Mouse (Mus musculus): ENCODE measurements around the gene Tmem62.
"Not testable (repeated sequence)": the region's sequence is repeated elsewhere in the genome, so short reads cannot be mapped to it uniquely, and the experiment has no call there.

Tmem62 gene

DNA sequence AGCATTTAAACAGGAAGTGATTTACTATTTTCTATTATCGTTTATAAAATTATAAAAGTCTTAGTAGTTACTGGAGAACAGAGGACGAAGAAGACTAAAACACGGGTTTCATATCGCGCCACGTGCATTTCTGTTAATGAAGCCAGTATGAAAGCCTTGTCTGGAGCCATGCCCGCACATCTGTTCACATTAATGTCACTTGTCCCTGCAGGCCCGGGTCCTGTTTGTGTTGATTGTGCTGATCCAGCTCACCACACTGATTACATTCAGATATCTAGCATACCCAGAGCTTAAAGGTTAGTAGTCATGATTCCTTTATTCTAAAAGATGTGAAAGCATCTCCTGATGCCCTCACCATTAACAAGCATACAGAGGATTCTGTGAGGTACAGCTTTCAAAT is 22.0 kb downstream of the Tmem62 start:
- no peak for DNase-seq

DNA sequence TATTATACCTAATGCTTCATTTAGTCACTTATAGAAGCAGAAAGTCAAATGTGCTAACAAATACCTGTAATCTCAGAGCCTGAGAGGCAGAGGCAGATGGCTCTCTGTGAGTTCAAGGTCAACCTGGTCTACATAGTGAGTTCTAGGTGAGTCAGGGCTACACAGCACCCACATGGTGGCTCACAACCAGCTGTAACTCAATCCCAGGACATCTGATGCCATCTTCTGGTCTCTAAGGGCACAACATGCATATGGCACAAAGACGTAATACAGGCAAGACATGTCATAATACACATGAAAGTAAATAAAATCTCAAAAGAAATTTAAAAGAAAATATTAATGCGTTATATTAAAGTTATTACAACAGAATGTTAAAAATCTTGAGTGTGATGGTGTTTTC is 26.8 kb downstream of the Tmem62 start:
- DNase-seq: no peak

DNA sequence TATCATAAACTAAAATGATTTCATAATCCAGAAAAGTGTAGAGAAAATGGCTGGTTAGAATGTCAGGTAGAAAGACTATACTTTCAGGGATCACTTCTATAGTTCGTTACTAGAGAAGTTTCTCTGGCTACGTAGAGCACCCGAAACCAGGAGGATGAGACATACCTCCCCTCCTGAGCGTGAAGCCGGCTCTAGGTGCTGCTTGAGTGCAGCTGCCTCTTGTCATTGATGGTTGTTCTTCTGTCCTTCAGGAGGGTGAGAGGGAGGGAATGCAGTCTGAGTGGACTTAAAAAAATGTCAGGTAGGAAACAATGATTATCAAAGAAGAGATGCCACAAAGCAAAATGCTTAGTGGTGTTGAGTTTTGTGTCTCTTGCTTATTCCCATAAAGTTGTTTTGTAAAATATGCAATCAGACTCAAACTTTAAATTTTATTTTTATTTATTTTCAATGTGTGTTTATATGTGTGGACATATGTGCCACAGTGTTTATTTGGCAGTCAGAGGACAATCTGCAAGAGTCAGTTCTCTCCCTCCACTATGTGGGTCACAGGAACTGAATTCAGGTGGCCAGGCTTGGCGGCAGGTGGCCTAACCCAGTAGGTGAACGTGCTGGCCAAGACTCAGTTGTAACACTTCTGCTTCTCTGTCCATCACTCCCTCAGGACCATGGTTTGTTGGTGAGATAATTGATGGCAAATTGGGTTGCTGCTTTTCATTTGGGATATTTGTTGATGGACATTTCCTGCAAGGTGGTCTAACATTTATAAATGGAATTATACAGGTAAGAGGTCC is 27.4 kb downstream of the Tmem62 start:
- no peak for DNase-seq

DNA sequence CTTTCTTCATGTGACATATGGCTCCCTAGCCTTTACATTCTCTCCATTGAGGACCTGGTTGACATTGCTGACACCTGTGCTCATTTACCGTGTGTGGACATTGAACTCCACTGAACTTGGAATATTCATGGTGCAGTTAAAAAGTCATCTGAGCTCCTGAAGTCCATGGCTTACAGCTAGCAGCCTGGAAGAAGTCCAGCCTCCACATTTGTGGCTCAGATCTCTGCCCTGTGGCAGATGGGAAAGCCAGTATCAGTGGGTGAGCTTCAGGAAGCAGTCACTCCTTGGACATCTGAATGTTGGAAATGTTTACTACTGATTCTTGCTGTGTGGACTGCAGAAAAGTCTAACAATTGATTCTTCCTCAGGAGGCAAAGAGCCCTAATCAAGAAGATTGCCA is 30.2 kb downstream of the Tmem62 start:
- DNase-seq: no peak

DNA sequence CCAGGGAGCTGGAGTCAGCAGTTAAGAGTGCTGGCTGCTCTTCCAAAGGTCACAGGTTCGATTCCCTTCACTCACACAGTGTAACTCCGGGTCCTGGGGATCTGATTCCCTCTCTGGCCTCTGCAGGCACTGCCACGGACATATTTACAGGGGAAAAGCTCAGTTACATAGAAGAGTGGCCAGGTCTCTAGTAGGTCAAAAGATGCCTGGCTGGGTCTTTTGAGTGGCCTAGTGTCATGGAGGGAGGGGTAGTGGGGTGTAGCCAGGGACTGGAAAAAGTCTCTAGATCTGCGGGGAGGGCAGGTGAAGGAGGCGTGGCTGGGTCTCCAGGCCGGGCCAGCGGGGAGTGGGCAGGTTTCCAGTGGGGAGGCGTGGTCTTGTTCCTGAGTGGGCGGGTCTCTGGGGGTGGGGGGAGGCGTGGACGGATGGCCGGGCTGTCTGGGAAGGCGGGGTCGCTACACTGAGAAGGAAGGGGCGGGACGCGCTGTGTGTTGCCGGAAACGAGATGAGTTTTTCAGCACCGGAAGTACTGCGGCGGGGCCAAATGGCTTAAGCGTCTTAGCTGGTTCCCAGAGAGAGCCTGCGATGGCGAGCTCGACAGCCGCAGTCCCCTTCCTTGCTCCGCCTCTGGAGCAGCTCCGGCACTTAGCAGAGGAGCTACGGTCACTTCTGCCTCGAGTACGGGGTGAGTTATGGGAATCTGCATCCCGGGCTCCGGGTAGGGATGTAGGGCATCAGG is 31.3 kb downstream of the Tmem62 start, which contains the start of gene Ccndbp1:
Gene Ccndbp1, plus strand, starts transcription at position 479 of the 739 bp plus-strand sequence.
- peak; percentile 93 for DNase-seq

DNA sequence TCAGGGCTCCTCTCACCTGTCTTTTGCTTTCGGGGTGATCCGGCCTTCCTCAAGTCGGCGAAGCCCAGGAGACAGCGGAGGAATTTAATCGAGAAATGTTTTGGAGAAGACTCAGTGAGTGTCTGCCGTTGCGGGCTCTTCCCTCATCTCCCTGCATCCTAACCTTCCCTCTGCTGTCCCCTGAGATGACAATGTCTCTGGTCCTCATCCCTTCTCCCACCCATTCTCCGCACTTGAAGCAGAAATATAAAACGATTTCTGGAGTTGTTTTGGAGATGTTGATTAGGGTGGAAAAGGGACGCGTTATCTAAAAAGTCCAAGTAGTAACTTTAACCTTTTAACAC is 31.8 kb downstream of the Tmem62 start:
- DNase-seq: no peak

DNA sequence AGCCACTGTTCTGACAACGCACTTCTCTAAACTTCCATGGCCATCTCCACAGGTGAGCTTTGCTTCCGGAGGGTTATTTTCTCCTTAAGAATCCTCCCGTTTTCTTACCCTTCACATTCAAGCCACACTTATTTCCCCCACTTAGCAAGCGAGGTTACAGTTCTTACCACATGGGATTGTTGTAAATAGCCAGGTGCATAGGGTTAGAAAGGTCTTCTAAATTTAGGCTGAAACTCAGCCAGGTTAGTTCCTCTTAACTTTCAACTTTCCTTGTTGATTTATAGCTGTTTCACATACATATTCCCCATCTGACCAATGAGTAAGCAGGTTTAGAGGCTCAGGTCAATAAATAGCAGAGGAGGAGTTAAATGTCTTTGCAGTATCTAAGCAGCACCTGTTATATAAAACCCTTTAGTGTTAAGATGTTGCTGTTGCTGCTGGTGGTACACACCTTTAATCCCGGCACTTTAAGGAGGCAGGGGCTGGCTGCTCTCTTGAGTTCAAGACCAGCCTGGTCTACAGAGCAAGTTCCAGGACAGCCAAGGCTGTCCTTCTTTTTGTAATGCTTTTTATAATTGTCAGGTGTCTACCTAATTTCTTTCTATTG is 32.4 kb downstream of the Tmem62 start:
- no peak for DNase-seq

DNA sequence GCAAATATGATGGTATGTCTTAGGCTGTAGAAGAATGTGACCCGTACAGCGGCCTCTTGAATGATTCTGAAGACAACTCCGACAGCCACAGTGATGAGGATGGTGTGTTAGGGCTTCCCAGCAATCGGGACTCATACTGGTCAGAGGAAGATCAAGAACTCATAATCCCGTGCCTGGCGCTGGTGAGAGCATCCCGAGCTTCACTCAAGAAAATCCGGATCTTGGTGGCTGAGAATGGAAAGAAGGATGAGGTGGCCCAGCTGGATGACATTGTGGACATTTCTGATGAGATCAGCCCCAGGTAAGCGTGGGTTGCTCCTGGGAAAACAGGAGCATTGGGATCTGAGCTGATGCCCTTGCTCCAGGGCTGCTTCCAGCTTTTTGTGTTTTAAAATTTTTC is 35.9 kb downstream of the Tmem62 start:
- no peak for DNase-seq

DNA sequence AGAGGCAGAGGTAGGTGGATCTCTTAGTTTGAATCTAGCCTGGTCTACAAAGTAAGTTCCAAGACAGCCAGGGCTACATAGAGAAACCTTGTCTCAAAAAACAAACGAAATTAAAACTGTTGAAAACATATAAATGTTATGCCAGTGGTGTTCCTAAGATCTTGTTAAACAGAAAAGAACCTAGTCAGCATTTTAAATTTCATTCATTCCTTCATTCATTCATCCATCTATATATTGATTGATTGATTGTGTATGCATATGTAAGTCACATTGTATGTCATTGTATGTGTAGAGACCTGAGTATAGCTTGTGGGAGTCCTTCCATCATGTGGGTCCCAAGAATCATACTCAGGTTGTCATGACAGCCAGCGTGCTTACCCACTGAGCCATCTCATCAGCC is 38.7 kb downstream of the Tmem62 start:
- no peak for DNase-seq

DNA sequence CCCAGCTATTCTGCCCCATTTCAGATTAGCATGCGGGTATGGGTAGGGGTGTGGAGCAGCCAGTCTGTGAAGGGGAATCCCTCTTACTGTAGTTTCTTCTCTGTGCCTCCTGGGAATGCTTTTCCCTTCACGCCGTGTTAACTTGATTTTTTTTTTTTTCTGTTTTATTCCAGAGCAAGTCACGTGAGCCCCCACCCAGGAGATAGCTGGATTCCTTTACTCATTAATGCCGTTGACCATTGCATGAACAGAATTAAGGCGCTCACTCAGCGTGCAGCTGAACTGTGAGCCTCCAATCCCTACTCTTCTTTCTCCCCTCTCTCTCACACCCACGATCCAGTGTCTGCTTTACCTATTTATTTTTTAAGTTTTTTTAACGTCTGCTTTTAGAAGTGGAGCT is 39.4 kb downstream of the Tmem62 start:
- DNase-seq: peak; percentile 41

DNA sequence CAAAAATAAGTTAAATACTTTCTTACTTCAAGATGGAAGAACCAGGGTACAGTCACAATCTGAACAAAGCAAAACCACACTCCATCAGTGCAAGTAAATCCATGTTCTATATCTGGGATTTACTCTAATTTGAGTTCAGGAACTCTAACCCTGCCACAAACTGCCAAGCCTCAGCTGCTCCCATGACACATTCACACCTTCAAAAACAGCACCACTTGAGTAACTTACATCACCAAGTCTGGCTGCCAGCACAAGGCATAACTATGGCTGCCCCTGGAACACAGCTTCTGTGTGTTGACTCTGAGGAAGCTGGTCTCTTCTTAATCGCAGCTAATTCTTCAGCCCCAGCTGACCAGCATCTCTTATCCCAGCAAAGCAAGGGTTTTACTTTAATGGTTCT is 40.3 kb downstream of the Tmem62 start:
- no peak for DNase-seq

DNA sequence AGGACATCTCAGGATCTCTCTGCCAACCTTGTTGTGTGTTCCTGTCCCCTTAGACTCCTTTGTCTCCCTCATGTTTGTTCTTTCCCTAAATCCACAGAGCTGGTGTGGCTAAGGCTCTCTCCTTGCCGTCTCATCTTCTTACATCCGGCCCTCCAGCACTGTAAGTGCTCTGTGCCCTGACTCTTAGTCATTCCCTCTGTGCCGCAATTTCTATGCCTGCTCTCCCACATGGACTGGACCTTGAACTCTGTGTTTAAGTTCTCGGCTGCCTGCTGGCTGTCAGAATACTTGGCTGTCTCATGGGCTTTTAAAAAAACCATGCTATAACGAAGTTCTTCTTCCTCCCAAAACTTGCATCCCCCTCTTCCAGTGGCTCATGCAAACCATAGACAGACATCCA is 46.1 kb downstream of the Tmem62 start:
- peak; percentile 25 for DNase-seq

DNA sequence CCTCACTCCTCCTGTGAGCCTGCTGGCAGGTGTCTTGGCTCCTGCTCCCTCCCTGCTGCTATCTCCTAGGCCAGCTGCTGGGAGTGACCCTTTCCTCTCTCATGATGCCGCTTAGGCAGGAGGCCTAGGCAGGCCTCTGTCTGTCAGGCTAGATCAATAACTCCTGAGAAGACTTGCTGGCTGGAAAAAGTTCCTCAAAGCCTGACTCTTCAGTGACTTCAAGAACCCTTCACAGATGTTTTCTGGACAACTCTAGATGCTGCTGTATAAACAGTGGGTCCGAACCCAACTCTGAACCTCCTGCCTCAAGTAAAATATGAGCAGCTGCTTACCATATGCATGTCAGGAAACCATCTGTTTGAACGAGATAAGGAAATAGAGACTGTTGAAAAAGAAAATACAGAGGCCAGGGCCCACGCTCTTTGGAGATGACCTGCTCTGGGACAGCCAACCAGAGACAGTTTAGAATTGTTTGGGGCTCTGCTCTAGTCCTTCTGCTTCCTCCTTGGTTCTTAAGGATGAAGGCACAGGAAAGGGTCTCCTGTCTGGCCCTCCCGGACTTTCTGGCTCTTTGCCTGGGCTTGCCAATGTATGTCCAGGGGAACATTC is 60.0 kb downstream of the Tmem62 start, which contains the start of gene Epb42:
Gene Epb42, minus strand, starts transcription at position 340 of the 609 bp plus-strand sequence.
- DNase-seq: no peak

DNA sequence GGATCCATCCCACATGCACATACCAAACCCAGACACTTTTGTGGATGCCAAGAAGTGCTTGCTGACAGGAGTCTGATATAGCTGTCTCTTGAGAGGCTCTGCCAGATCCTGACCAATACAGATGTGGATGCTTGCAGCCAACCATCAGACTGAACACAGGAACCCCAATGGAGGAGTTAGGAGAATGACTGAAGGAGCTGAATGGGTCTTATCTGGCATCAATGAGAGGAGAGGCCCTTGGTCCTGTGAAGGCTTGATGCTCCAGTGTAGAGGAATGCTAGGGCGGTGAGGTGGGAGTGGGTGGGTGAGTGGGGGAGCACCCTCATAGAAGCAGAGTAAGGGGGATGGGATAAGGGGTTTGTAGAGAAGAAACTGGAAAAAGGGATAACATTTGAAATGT is 62.0 kb downstream of the Tmem62 start:
- not testable (repeated sequence) for DNase-seq

DNA sequence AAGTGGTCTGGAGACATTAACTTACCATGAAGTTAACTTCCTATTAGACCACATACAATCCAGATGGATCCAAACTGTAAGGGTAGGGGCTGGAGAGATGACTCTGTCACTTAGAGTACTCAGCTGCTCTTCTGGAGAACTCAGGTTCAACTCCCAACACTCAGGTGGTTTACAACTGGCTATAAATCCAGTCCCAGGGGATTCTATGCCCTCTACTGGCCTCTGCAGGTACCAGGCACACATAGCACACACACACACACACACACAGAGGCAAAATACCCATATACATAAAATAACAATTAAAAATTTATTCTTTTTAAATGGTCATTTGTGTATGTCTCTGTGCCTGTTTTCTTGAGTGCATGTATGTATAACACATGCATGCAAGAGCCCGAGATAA is 62.6 kb downstream of the Tmem62 start:
- DNase-seq: no peak

DNA sequence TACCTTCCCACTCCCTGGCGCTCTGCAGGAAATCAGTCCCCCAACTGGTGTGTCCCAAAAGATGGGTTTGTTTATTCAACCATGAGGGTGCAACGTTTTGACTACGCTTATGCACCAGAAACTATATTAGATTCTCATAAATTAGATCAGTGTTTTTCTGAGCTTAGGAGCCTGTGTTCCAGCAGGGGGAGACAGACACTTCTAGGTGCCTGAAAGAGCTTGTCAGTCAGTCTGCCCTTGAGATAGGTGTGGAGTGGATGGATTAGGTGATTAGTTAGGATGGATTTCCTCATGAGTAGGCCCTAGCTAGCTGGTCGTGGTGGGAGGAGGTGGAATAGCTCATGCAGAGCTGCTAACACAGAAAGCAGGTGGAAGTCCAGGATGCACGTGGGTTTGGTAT is 64.3 kb downstream of the Tmem62 start:
- DNase-seq: peak; percentile 25

DNA sequence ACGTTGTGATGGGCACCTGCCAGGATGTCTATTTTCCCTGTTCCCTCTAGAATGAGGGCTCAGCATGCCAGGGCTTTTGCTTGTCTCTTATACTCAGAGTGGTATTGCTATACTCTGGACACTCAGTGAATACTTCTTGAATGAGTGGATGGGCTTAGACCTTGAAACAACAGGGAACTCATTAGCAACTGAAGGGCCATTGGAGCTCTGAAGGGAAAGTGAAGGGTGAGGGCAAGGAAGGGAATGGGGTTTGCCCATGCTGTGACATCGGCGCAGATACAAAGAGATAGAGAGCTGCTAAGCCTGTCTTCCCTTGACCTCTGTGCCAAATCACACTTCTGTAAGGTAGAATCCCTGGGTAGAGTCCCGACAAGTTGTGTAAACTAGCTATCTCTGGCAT is 68.8 kb downstream of the Tmem62 start:
- no peak for DNase-seq

DNA sequence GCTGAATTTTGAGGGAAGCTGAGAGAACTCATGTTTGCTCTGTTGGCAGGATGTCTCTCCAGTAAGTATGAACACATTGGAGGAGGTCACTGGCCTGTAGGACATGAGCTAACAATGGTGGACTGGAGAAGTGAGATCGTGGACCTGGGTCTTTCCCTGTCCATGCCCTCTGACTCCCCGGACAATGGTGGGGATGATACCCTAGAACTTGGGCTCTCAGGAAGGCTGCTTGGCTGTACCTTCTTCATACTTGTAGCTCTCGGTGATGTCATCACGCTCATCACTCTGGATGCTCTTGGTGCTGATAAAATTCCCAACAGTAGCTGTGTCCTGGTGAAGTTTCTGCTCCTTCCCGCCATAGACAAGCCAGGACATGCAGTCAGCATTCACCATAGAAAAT is 75.4 kb downstream of the Tmem62 start:
- no peak for DNase-seq

DNA sequence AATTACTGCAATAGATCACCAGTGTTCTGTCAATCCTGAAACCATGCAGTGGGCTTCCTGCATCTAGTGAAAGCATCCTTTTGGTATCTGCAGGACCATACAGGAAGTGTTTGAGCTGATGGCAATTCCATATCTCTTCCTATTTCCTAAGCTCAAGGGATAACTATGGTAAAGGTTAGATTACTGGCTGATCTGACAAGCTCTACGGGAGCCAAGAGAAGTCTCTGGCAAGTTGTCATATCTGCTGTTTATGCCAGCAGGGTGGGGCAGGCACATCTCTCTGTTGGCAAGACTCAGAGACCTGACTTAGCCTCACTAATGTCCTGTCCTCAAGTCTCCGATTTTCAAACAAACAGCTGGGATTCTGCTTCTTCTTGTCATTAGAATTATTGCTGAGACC is 77.2 kb downstream of the Tmem62 start:
- DNase-seq: no peak

DNA sequence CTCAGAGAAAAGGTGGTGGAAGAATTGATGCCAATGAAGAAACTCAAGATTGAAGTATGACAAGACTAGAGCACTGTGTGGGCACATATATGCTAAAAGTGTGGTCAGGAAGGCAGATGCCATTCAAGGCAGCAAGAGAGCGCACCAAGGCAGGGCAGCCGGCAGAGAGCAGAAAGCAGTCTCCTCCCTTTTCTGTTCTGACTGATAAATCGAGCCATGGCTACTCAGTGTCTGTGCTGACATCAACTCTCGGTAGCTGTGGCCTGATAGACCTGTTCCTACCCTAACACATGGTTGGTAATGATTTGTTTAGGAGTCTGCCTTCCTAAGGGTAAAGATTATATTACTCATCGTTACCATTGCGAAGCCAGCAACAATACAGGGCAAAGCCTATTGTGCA is 79.1 kb downstream of the Tmem62 start:
- no peak for DNase-seq

Data from kidney, adult 18-20 months (tissue).